Mouse (Mus musculus) kidney, postnatal 4 days (tissue): Measurements from ENCODE around the gene Ihh.
A peak's percentile ranks its signal among the peaks of the same experiment; 100 is the strongest.

Experiments
- DNase-seq, 2 experiments: peaks; one replicate each; pipeline ENCODE4 v3.0.0; 2021; ENCODE audit warnings: mixed read lengths in 2 of 2

Ihh gene

DNA sequence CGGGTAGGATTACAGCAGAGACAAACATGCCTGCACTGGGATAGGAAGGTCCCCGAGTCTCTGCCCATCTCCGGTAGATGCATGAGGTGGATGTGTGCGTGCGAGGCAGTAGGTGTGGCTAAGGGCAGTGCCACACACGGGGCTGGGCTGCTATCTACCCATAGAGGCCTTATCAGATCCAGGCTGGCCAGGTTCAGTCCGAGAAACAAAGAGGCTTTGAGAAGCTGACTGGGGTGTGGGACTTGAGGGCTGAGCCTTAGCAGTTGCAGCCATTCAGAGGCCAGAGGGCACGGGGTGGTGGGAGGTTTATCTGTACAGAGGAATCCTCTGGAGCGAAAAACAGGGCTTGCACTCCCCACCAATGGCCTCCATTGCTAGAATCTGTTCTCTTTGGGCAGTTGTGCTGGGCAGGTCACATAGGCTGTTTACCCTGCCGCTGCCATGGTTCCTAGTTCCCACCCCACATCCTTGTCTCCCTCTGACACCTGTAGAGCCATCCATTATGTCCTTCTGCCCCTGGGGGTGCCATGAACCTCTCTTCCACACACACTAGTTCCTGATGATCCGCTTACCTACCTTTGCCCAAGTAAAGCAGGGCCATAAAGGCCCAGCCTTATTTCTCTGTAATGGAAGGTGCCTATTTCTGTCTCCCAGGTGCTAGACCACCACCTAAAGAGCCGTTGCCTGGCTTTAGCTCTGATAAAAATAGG lies 9.7 kb downstream of the Ihh start:
- no peak for DNase-seq

GRCm38 (mm10) chr1:74939762-74940161 lies 11.7 kb downstream of the Ihh start:
- DNase-seq = peak; percentile 71 to 72

GRCm38 (mm10) chr1:74936221-74936830 lies 15.1 kb downstream of the Ihh start:
- peak; percentile 13 to 31 for DNase-seq

- DNase-seq = peak; percentile 69 to 70
Measured at GRCm38 (mm10) chr1:74935402-74935801, 16.1 kb downstream of the Ihh start, which contains the start of gene Cfap65. Gene Cfap65, minus strand, starts transcription at chr1:74935599.

DNA sequence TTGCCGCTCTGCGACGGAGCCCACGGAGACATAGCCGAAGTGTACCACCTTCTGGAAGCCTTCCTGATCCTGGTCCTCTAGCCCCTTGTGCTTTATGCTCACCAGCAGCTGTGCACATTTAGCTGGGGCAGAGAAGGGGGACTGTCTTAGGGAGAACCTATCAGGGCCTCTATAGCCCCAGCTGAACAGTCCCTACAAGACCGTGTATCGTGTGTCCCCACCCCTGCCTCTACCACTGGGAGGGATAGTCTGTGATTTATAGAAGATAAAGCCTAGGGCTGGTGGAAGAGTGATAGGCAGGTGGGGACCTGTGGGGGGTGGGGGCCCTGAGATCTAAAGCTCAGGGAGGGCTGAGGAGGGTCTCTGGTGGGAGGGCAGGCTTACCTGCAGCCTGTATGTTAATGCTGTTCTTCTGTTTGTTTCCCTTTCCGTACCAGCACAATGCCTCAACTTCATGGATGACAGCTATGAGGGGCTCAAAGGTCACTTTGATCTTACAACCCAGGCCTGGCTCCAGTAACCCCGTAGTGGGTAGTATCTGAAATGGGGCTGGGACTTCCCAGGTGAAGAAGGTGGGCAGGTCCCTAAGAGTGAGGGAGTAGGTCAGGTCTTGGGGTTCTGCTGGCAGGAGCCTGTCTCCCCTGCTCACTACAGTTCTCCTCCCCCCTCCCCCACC lies 23.7 kb downstream of the Ihh start:
- DNase-seq = no peak

GRCm38 (mm10) chr1:74926721-74927120 lies 24.8 kb downstream of the Ihh start:
- DNase-seq = peak; percentile 73 to 75

- DNase-seq = no peak
Measured at GRCm38 (mm10) chr1:74924464-74924863, 27.0 kb downstream of the Ihh start.

DNA sequence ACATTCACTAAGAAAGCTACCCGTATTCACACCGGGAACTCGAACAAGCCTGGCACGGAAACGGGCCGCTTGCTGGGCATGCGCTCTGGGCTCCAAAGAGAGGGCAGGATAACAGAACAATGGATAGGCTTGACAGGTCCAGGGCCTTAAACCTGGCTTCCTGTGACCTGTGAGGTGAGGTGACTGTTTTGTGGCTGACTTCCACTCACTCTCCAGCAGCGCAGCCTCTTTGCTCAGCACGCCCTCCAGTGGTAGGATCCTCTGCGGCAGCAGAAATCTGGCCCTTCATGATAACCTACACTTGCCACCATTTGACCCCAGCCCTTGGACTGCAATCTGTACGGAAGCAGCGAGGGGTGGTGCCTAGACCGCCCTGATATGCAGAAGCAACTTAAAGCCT lies 35.8 kb downstream of the Ihh start:
- DNase-seq = peak; percentile 21 to 34

GRCm38 (mm10) chr1:74902191-74902590 lies 49.3 kb downstream of the Ihh start:
- DNase-seq = no peak

- peak; percentile 79 to 80 for DNase-seq
Measured at GRCm38 (mm10) chr1:74901686-74902085, 49.8 kb downstream of the Ihh start.

- DNase-seq = peak; percentile 29 to 58
Measured at GRCm38 (mm10) chr1:74900341-74901285, 50.9 kb downstream of the Ihh start.

GRCm38 (mm10) chr1:74898656-74899431 lies 52.6 kb downstream of the Ihh start:
- peak in 1 of 2 experiments; percentile 40 for DNase-seq

- peak in 1 of 2 experiments; percentile 19 for DNase-seq
Measured at GRCm38 (mm10) chr1:74897976-74898375, 53.5 kb downstream of the Ihh start.
